Mouse (Mus musculus) limb, embryonic 10.5 days (tissue): ENCODE measurements around the gene Eprs. TPM values are rescaled to one million over a fixed set of nuclear protein-coding genes. Genes with fewer than 3 reads are reported as not detected.

Source experiments
- DNase-seq: peaks from one replicate; pipeline ENCODE4 v3.0.0-alpha.2; 2017; ENCODE audit warnings: low spot score
- H3K27ac ChIP-seq: fragments of 300-500 bp; sonication (generic); 2 replicates; pipeline ENCODE4 v1.5.1; 2016; ENCODE audit warnings: mild to moderate bottlenecking
- H3K27me3 ChIP-seq: fragments of 300-500 bp; sonication (generic); 2 replicates; pipeline ENCODE4 v1.6.1; 2016; ENCODE audit warnings: low read depth, mild to moderate bottlenecking; ENCODE audit not compliant: poor library complexity, severe bottlenecking
- H3K36me3 ChIP-seq: fragments of 300-500 bp; sonication (generic); 2 replicates; pipeline ENCODE4 v1.6.1; 2016; ENCODE audit warnings: mild to moderate bottlenecking, moderate library complexity
- H3K4me1 ChIP-seq: fragments of 300-500 bp; sonication (generic); 2 replicates; pipeline ENCODE4 v1.6.1; 2016
- H3K4me3 ChIP-seq: fragments of 300-500 bp; sonication (generic); 2 replicates; pipeline ENCODE4 v1.5.1; 2016; ENCODE audit warnings: mild to moderate bottlenecking, moderate library complexity
- H3K9me3 ChIP-seq: fragments of 300-500 bp; sonication (generic); replicated peaks from 2 replicates; pipeline ENCODE4 v1.6.1; 2016; ENCODE audit warnings: mild to moderate bottlenecking
- WGBS: fragments of 180-500 bp; shearing (Covaris S2); methylation state at CpG from one replicate; pipeline ENCODE4 v1.1.7; 2016; 5-methylcytosine and 5-hydroxymethylcytosine counted together
- polyA plus RNA-seq: library from polyadenylated mRNA; unstranded; fragments of >200 nt; fragmentation: Nextera tagmentation; extraction: Ambion mirVana; gene quantifications from 2 replicates; pipeline ENCODE4 v1.2.1, GENCODE M21; 2016

The Eprs gene
- polyA plus RNA-seq, 1 experiment from 2014 or later, result 161 TPM

- WGBS, result 95% methylated on average over 6 of the region's 6 CpGs
- H3K27ac ChIP-seq, result no peak overlapping the region
- H3K9me3 ChIP-seq, result no peaks in the 10 kb centered on the region
- peaks cover 3% of the 10 kb centered on the region for H3K4me1 ChIP-seq
- no peak overlapping the region for H3K4me3 ChIP-seq
- H3K27me3 ChIP-seq, result no peaks in the 10 kb centered on the region
- no peak for DNase-seq
- H3K36me3 ChIP-seq, result peaks cover 73% of the 10 kb centered on the region
Observed at GRCm38 (mm10) chr1:185369979-185370378, 7.1 kb downstream of the Eprs start.

GRCm38 (mm10) chr1:185376390-185376789 lies 13.5 kb downstream of the Eprs start:
- H3K4me3 ChIP-seq, result no peak overlapping the region
- H3K27me3 ChIP-seq, result no peaks in the 10 kb centered on the region
- H3K9me3 ChIP-seq, result no peaks in the 10 kb centered on the region
- no peaks in the 10 kb centered on the region for H3K4me1 ChIP-seq
- no peak overlapping the region for H3K27ac ChIP-seq
- H3K36me3 ChIP-seq, result peaks cover 99% of the 10 kb centered on the region
- no peak for DNase-seq

- WGBS, result 88% methylated on average over 2 of the region's 2 CpGs
- Histone ChIP-seq H3K27ac (no peak overlapping the region), H3K36me3 (peaks cover 99% of the 10 kb centered on the region), H3K27me3 (no peaks in the 10 kb centered on the region), H3K4me3 (no peak overlapping the region), H3K9me3 (no peaks in the 10 kb centered on the region), H3K4me1 (no peaks in the 10 kb centered on the region)
- DNase-seq, result no peak
Observed at GRCm38 (mm10) chr1:185377429-185377828, 14.6 kb downstream of the Eprs start.

- DNase-seq, result no peak
- Histone ChIP-seq H3K27me3 (no peaks in the 10 kb centered on the region), H3K4me1 (no peaks in the 10 kb centered on the region), H3K4me3 (no peak overlapping the region), H3K9me3 (no peaks in the 10 kb centered on the region), H3K36me3 (peaks cover 89% of the 10 kb centered on the region), H3K27ac (no peak overlapping the region)
- WGBS, result 93% methylated on average over 5 of the region's 5 CpGs
Observed at GRCm38 (mm10) chr1:185401615-185402014, 38.8 kb downstream of the Eprs start.

- no peaks in the 10 kb centered on the region for H3K27me3 ChIP-seq
- DNase-seq, result no peak
- no peaks in the 10 kb centered on the region for H3K4me1 ChIP-seq
- 46% methylated on average over 2 of the region's 2 CpGs for WGBS
- no peaks in the 10 kb centered on the region for H3K9me3 ChIP-seq
- no peak overlapping the region for H3K4me3 ChIP-seq
- peaks cover 90% of the 10 kb centered on the region for H3K36me3 ChIP-seq
- H3K27ac ChIP-seq, result no peak overlapping the region
Observed at GRCm38 (mm10) chr1:185404021-185404420, 41.2 kb downstream of the Eprs start.

GRCm38 (mm10) chr1:185405921-185406320 lies 43.1 kb downstream of the Eprs start:
- no peak for DNase-seq
- H3K36me3 ChIP-seq, result peaks cover 93% of the 10 kb centered on the region
- no peaks in the 10 kb centered on the region for H3K4me1 ChIP-seq
- H3K9me3 ChIP-seq, result no peaks in the 10 kb centered on the region
- no peak overlapping the region for H3K4me3 ChIP-seq
- WGBS, result 96% methylated on average over 10 of the region's 10 CpGs
- H3K27me3 ChIP-seq, result no peaks in the 10 kb centered on the region
- no peak overlapping the region for H3K27ac ChIP-seq

- no peak for DNase-seq
- Histone ChIP-seq H3K27me3 (no peaks in the 10 kb centered on the region), H3K9me3 (no peaks in the 10 kb centered on the region), H3K27ac (no peak overlapping the region), H3K4me1 (no peaks in the 10 kb centered on the region), H3K4me3 (no peak overlapping the region), H3K36me3 (peaks cover 99% of the 10 kb centered on the region)
- WGBS, result 81% methylated on average over 3 of the region's 3 CpGs
Observed at GRCm38 (mm10) chr1:185409831-185410230, 47.0 kb downstream of the Eprs start.

- H3K4me3 ChIP-seq, result no peak overlapping the region
- no peak overlapping the region for H3K27ac ChIP-seq
- WGBS, result 91% methylated on average over 9 of the region's 9 CpGs
- peaks cover 98% of the 10 kb centered on the region for H3K36me3 ChIP-seq
- DNase-seq, result no peak
- H3K4me1 ChIP-seq, result no peaks in the 10 kb centered on the region
- no peaks in the 10 kb centered on the region for H3K27me3 ChIP-seq
- H3K9me3 ChIP-seq, result no peaks in the 10 kb centered on the region
Observed at GRCm38 (mm10) chr1:185418011-185418410, 55.2 kb downstream of the Eprs start.

GRCm38 (mm10) chr1:185419805-185420204 lies 57.0 kb downstream of the Eprs start:
- no peak for DNase-seq
- Histone ChIP-seq H3K4me3 (no peak overlapping the region), H3K4me1 (no peaks in the 10 kb centered on the region), H3K36me3 (peaks cover 98% of the 10 kb centered on the region), H3K9me3 (no peaks in the 10 kb centered on the region), H3K27ac (no peak overlapping the region), H3K27me3 (no peaks in the 10 kb centered on the region)
- WGBS, result 91% methylated on average over 5 of the region's 5 CpGs

GRCm38 (mm10) chr1:185420776-185421175 lies 57.9 kb downstream of the Eprs start:
- 94% methylated on average over 6 of the region's 6 CpGs for WGBS
- no peak for DNase-seq

GRCm38 (mm10) chr1:185426583-185426982 lies 63.7 kb downstream of the Eprs start:
- WGBS, result 96% methylated on average over 5 of the region's 5 CpGs

More at GRCm38 (mm10) chr1:185420776-185421175, 57.9 kb downstream of the Eprs start:
- Histone ChIP-seq H3K4me3 (no peak overlapping the region), H3K27me3 (no peaks in the 10 kb centered on the region), H3K36me3 (peaks cover 99% of the 10 kb centered on the region), H3K4me1 (no peaks in the 10 kb centered on the region), H3K27ac (no peak overlapping the region), H3K9me3 (no peaks in the 10 kb centered on the region)

GRCm38 (mm10) chr1:185430488-185430887 lies 67.6 kb downstream of the Eprs start:
- no peaks in the 10 kb centered on the region for H3K9me3 ChIP-seq
- DNase-seq, result no peak
- H3K27ac ChIP-seq, result no peak overlapping the region
- H3K4me1 ChIP-seq, result no peaks in the 10 kb centered on the region
- WGBS, result 94% methylated on average over 5 of the region's 5 CpGs
- peaks cover 50% of the 10 kb centered on the region for H3K36me3 ChIP-seq
- no peaks in the 10 kb centered on the region for H3K27me3 ChIP-seq
- H3K4me3 ChIP-seq, result no peak overlapping the region

More at GRCm38 (mm10) chr1:185426583-185426982, 63.7 kb downstream of the Eprs start:
- no peaks in the 10 kb centered on the region for H3K27me3 ChIP-seq
- H3K4me1 ChIP-seq, result no peaks in the 10 kb centered on the region
- H3K27ac ChIP-seq, result no peak overlapping the region
- H3K4me3 ChIP-seq, result no peak overlapping the region
- DNase-seq, result no peak
- peaks cover 89% of the 10 kb centered on the region for H3K36me3 ChIP-seq
- H3K9me3 ChIP-seq, result no peaks in the 10 kb centered on the region

GRCm38 (mm10) chr1:185431245-185431997 lies 68.6 kb downstream of the Eprs start:
- Histone ChIP-seq H3K4me1 (no peaks in the 10 kb centered on the region), H3K9me3 (no peaks in the 10 kb centered on the region), H3K27ac (no peak overlapping the region), H3K36me3 (peaks cover 41% of the 10 kb centered on the region), H3K4me3 (no peak overlapping the region), H3K27me3 (no peaks in the 10 kb centered on the region)
- no peak for DNase-seq
- WGBS, result 71% methylated on average over 6 of the region's 6 CpGs

GRCm38 (mm10) chr1:185431998-185432317 lies 69.1 kb downstream of the Eprs start:
- no peak overlapping the region for H3K4me3 ChIP-seq
- no peaks in the 10 kb centered on the region for H3K27me3 ChIP-seq
- no peak for DNase-seq
- H3K4me1 ChIP-seq, result no peaks in the 10 kb centered on the region
- H3K27ac ChIP-seq, result no peak overlapping the region
- WGBS, result 87% methylated on average over 13 of the region's 13 CpGs
- peaks cover 35% of the 10 kb centered on the region for H3K36me3 ChIP-seq
- H3K9me3 ChIP-seq, result no peaks in the 10 kb centered on the region
